Mouse (Mus musculus): Measurements from ENCODE around the gene Apobec3. TPM values are rescaled to one million over a fixed set of nuclear protein-coding genes. Genes with fewer than 3 reads are reported as not detected.
A peak's percentile ranks its signal among the peaks of the same experiment; 100 is the strongest.

Apobec3 gene
- polyA plus RNA-seq, 1 experiment from 2014 or later, result 5.1 TPM

GRCm38 (mm10) chr15:79917111-79917720, 25.8 kb downstream of the Apobec3 start:
- H3K27ac ChIP-seq (ENCODE audit: low read depth, low read length), result no peak overlapping the region
- no peaks in the 10 kb centered on the region for H3K9me3 ChIP-seq (ENCODE audit: control insufficient read depth)
- H3K4me2 ChIP-seq (replicated peaks; ENCODE audit: low read depth), result no peak overlapping the region
- TF ChIP-seq CTCF (IDR thresholded peaks at IDR 0.05; ENCODE audit: low read depth), result no peak
- H3K4me1 ChIP-seq (replicated peaks; ENCODE audit: control insufficient read depth, insufficient read depth, low read length), result no peaks in the 10 kb centered on the region
- no peak overlapping the region for H3K4me3 ChIP-seq (ENCODE audit: low read depth, low read length)
- no peaks in the 10 kb centered on the region for H3K27me3 ChIP-seq (replicated peaks; ENCODE audit: control insufficient read depth, insufficient read depth, low read length)
- peaks cover 18% of the 10 kb centered on the region for H3K36me3 ChIP-seq (ENCODE audit: control insufficient read depth, insufficient read depth)
- 94% methylated on average over 14 of the region's 14 CpGs for WGBS
- no peak overlapping the region for H3K9ac ChIP-seq (ENCODE audit: low read depth, low read length)
- no peak for ATAC-seq

- no peak overlapping the region for H3K4me3 ChIP-seq (ENCODE audit: low read depth, low read length)
- no peaks in the 10 kb centered on the region for H3K27me3 ChIP-seq (replicated peaks; ENCODE audit: control insufficient read depth, insufficient read depth, low read length)
- no peak for ATAC-seq
- no peaks in the 10 kb centered on the region for H3K9me3 ChIP-seq (ENCODE audit: control insufficient read depth)
- no peak overlapping the region for H3K9ac ChIP-seq (ENCODE audit: low read depth, low read length)
- no peak for TF ChIP-seq CTCF (IDR thresholded peaks at IDR 0.05; ENCODE audit: low read depth)
- peaks cover 20% of the 10 kb centered on the region for H3K36me3 ChIP-seq (ENCODE audit: control insufficient read depth, insufficient read depth)
- H3K4me1 ChIP-seq (replicated peaks; ENCODE audit: control insufficient read depth, insufficient read depth, low read length), result no peaks in the 10 kb centered on the region
- 84% methylated on average over 16 of the region's 16 CpGs for WGBS
- no peak overlapping the region for H3K27ac ChIP-seq (ENCODE audit: low read depth, low read length)
- H3K4me2 ChIP-seq (replicated peaks; ENCODE audit: low read depth), result no peak overlapping the region
Observed at GRCm38 (mm10) chr15:79918485-79918884, 27.0 kb downstream of the Apobec3 start.

GRCm38 (mm10) chr15:79919787-79920186, 28.3 kb downstream of the Apobec3 start:
- Histone ChIP-seq H3K27me3 (replicated peaks; ENCODE audit: control insufficient read depth, insufficient read depth, low read length) (no peaks in the 10 kb centered on the region), H3K9me3 (ENCODE audit: control insufficient read depth) (no peaks in the 10 kb centered on the region), H3K9ac (ENCODE audit: low read depth, low read length) (no peak overlapping the region), H3K4me2 (replicated peaks; ENCODE audit: low read depth) (no peak overlapping the region), H3K36me3 (ENCODE audit: control insufficient read depth, insufficient read depth) (peaks cover 20% of the 10 kb centered on the region), H3K4me3 (ENCODE audit: low read depth, low read length) (no peak overlapping the region), H3K27ac (ENCODE audit: low read depth, low read length) (no peak overlapping the region), H3K4me1 (replicated peaks; ENCODE audit: control insufficient read depth, insufficient read depth, low read length) (no peaks in the 10 kb centered on the region)
- ATAC-seq, result no peak
- 60% methylated on average over 2 of the region's 2 CpGs for WGBS
- no peak for TF ChIP-seq CTCF (IDR thresholded peaks at IDR 0.05; ENCODE audit: low read depth)

- H3K9me3 ChIP-seq (ENCODE audit: control insufficient read depth), result no peaks in the 10 kb centered on the region
- no peak for ATAC-seq
- H3K4me1 ChIP-seq (replicated peaks; ENCODE audit: control insufficient read depth, insufficient read depth, low read length), result peaks cover 4% of the 10 kb centered on the region; the same call in 1 of the 2 replicates
- H3K27ac ChIP-seq (ENCODE audit: low read depth, low read length), result peak overlapping the region; percentile 61; the same call in 1 of the 2 replicates
- peak overlapping the region; percentile 51; the same call in 1 of the 2 replicates for H3K4me3 ChIP-seq (ENCODE audit: low read depth, low read length)
- peaks cover 5% of the 10 kb centered on the region; the same call in 1 of the 2 replicates for H3K36me3 ChIP-seq (ENCODE audit: control insufficient read depth, insufficient read depth)
- no peaks in the 10 kb centered on the region for H3K27me3 ChIP-seq (replicated peaks; ENCODE audit: control insufficient read depth, insufficient read depth, low read length)
- peak overlapping the region; percentile 86 for H3K4me2 ChIP-seq (replicated peaks; ENCODE audit: low read depth)
- 79% methylated on average over 11 of the region's 11 CpGs for WGBS
- 0 out of 2 replicates have a peak overlapping the region, but pooled peaks have one; percentile 65 for H3K9ac ChIP-seq (ENCODE audit: low read depth, low read length)
- no peak for TF ChIP-seq CTCF (IDR thresholded peaks at IDR 0.05; ENCODE audit: low read depth)
Observed at GRCm38 (mm10) chr15:79926856-79927416, 35.5 kb downstream of the Apobec3 start.

GRCm38 (mm10) chr15:79927637-79928122, 36.2 kb downstream of the Apobec3 start:
- Histone ChIP-seq H3K9me3 (ENCODE audit: control insufficient read depth) (no peaks in the 10 kb centered on the region), H3K4me1 (replicated peaks; ENCODE audit: control insufficient read depth, insufficient read depth, low read length) (peaks cover 4% of the 10 kb centered on the region; the same call in 1 of the 2 replicates), H3K27me3 (replicated peaks; ENCODE audit: control insufficient read depth, insufficient read depth, low read length) (peaks cover 1% of the 10 kb centered on the region; the same call in 1 of the 2 replicates), H3K4me2 (replicated peaks; ENCODE audit: low read depth) (peak overlapping the region; percentile 86), H3K27ac (ENCODE audit: low read depth, low read length) (peak overlapping the region; percentile 61), H3K9ac (ENCODE audit: low read depth, low read length) (peak overlapping the region; percentile 65), H3K36me3 (ENCODE audit: control insufficient read depth, insufficient read depth) (no peaks in the 10 kb centered on the region), H3K4me3 (ENCODE audit: low read depth, low read length) (peak overlapping the region; percentile 51)
- under 1% methylated on average over 29 of the region's 29 CpGs for WGBS
- TF ChIP-seq CTCF (IDR thresholded peaks at IDR 0.05; ENCODE audit: low read depth), result no peak
- ATAC-seq, result peak; percentile 66

- no peaks in the 10 kb centered on the region for H3K9me3 ChIP-seq (ENCODE audit: control insufficient read depth)
- no peak for ATAC-seq
- peak overlapping the region; percentile 51; the same call in 1 of the 2 replicates for H3K4me3 ChIP-seq (ENCODE audit: low read depth, low read length)
Observed at GRCm38 (mm10) chr15:79928316-79928715, 36.9 kb downstream of the Apobec3 start.

More at GRCm38 (mm10) chr15:79928316-79928715, 36.9 kb downstream of the Apobec3 start:
- H3K4me2 ChIP-seq (replicated peaks; ENCODE audit: low read depth), result peak overlapping the region; percentile 86
- H3K9ac ChIP-seq (ENCODE audit: low read depth, low read length), result peak overlapping the region; percentile 65; the same call in 1 of the 2 replicates
- H3K27ac ChIP-seq (ENCODE audit: low read depth, low read length), result peak overlapping the region; percentile 61; the same call in 1 of the 2 replicates
- H3K4me1 ChIP-seq (replicated peaks; ENCODE audit: control insufficient read depth, insufficient read depth, low read length), result peaks cover 4% of the 10 kb centered on the region; the same call in 1 of the 2 replicates
- 94% methylated on average over 3 of the region's 3 CpGs for WGBS
- TF ChIP-seq CTCF (IDR thresholded peaks at IDR 0.05; ENCODE audit: low read depth), result no peak
- peaks cover 8% of the 10 kb centered on the region for H3K27me3 ChIP-seq (replicated peaks; ENCODE audit: control insufficient read depth, insufficient read depth, low read length)
- no peaks in the 10 kb centered on the region for H3K36me3 ChIP-seq (ENCODE audit: control insufficient read depth, insufficient read depth)

All from intestine, postnatal 0 days (tissue).